Mouse (Mus musculus) megakaryocyte progenitor cell, adult 5-6 weeks (primary cell): Measurements from ENCODE around the gene Lrrfip2. TPM values are rescaled to one million over a fixed set of nuclear protein-coding genes. Genes with fewer than 3 reads are reported as not detected.
A peak's percentile ranks its signal among the peaks of the same experiment; 100 is the strongest.

Experiments
- ATAC-seq: replicated peaks from 2 replicates; pipeline ENCODE4 v1.8.0; 2016; ENCODE audit warnings: mild to moderate bottlenecking, moderate TSS enrichment, inconsistent platforms; ENCODE audit not compliant: poor library complexity
- total RNA-seq, 2 experiments: library from RNA; stranded (forward) in 1 of 2; stranded (reverse) in 1 of 2; fragments of 157-497, 149-512 nt in 1 of 2; fragments of 200-1000 nt in 1 of 2; gene quantifications; 2 replicates each; pipeline versions ENCODE4 v1.2.3 to v1.2.4; 2015 to 2017

The Lrrfip2 gene
- total RNA-seq, 2 experiments from 2014 or later = 48.3 to 66.8 TPM

- peak; percentile 81 for ATAC-seq
These were observed 431 bp downstream of the Lrrfip2 start for GRCm38 (mm10) chr9:111117794-111118251.

- ATAC-seq = peak; percentile 38
These were observed 979 bp downstream of the Lrrfip2 start for GRCm38 (mm10) chr9:111118252-111118890.

- ATAC-seq = peak; percentile 44
These were observed 1.6 kb downstream of the Lrrfip2 start for GRCm38 (mm10) chr9:111118891-111119441.

- peak; percentile 39 for ATAC-seq
These were observed 5.1 kb downstream of the Lrrfip2 start for GRCm38 (mm10) chr9:111122446-111122845.

- no peak for ATAC-seq
These were observed 5.9 kb downstream of the Lrrfip2 start for GRCm38 (mm10) chr9:111123336-111123735.

GRCm38 (mm10) chr9:111124440-111124839 is 7.0 kb downstream of the Lrrfip2 start:
- ATAC-seq = peak; percentile 54

- peak; percentile 66 for ATAC-seq
These were observed 9.3 kb downstream of the Lrrfip2 start for GRCm38 (mm10) chr9:111126735-111127134.

- peak; percentile 22; the same call in 1 of the 2 replicates for ATAC-seq
These were observed 10.4 kb downstream of the Lrrfip2 start for GRCm38 (mm10) chr9:111127749-111128148.

GRCm38 (mm10) chr9:111130126-111130525 is 12.7 kb downstream of the Lrrfip2 start:
- no peak for ATAC-seq

GRCm38 (mm10) chr9:111138161-111138560 is 20.8 kb downstream of the Lrrfip2 start:
- ATAC-seq = peak; percentile 87

- ATAC-seq = no peak
These were observed 25.3 kb downstream of the Lrrfip2 start for GRCm38 (mm10) chr9:111142721-111143120.

- peak; percentile 67 for ATAC-seq
These were observed 26.0 kb downstream of the Lrrfip2 start for GRCm38 (mm10) chr9:111143387-111143786.

- no peak for ATAC-seq
These were observed 27.3 kb downstream of the Lrrfip2 start for GRCm38 (mm10) chr9:111144711-111145110.

- peak; percentile 38 for ATAC-seq
These were observed 28.3 kb downstream of the Lrrfip2 start for GRCm38 (mm10) chr9:111145497-111146190.

GRCm38 (mm10) chr9:111146216-111146798 is 28.9 kb downstream of the Lrrfip2 start:
- ATAC-seq = peak; percentile 83

GRCm38 (mm10) chr9:111148006-111148405 is 30.6 kb downstream of the Lrrfip2 start:
- no peak for ATAC-seq

- no peak for ATAC-seq
These were observed 31.0 kb downstream of the Lrrfip2 start for GRCm38 (mm10) chr9:111148414-111148813.

- no peak for ATAC-seq
These were observed 32.0 kb downstream of the Lrrfip2 start for GRCm38 (mm10) chr9:111149188-111149945.

GRCm38 (mm10) chr9:111152314-111152897 is 35.0 kb downstream of the Lrrfip2 start:
- ATAC-seq = no peak

- no peak for ATAC-seq
These were observed 35.6 kb downstream of the Lrrfip2 start for GRCm38 (mm10) chr9:111153026-111153425.
